9 mouse cellular contexts compared by ENCODE assay signal in genomic region chr2:28225906-28226305, GRCm38 (mm10). TPM values are rescaled to one million over a fixed set of nuclear protein-coding genes. Genes with fewer than 3 reads are reported as not detected.
A peak's percentile ranks its signal among the peaks of the same experiment; 100 is the strongest.
DNase-seq lines count a peak whose midpoint lies in the region; ATAC-seq lines count a peak whose summit lies in the region.
"Had no signal": no experiment of that assay in that cellular context is flagged by ENCODE, and none has a peak within 500 bp of the region (broad histone marks: within the 10 kb centered on the region; RNA-seq: fewer than 3 reads in every experiment).

No protein-coding gene starts in this region.

- ATAC-seq in embryonic facial prominence, embryonic 15.5 days (ENCODE audit: insufficient number of reproducible peaks, low FRiP score, low TSS enrichment, low read depth): no peak
- no peak for ATAC-seq in megakaryocyte, adult 5-6 weeks (ENCODE audit: poor library complexity, severe bottlenecking)
- ATAC-seq: forebrain, embryonic 14.5 days had no signal

- 30% methylated on average over 3 of the region's 3 CpGs for WGBS in embryonic facial prominence, embryonic 15.5 days

- H3K4me1 ChIP-seq in embryonic facial prominence, embryonic 15.5 days: peaks cover 28% of the 10 kb centered on the region

- H3K4me3 ChIP-seq in embryonic facial prominence, embryonic 15.5 days (replicated peaks): no peak overlapping the region

- intact Hi-C loops in left cerebral cortex, postnatal 4 days (cut with DNase I): no loop called here

- no peak overlapping the region for H3K9ac ChIP-seq in embryonic facial prominence, embryonic 15.5 days

- peak overlapping the region; percentile 45 for H3K27ac ChIP-seq in embryonic facial prominence, embryonic 15.5 days (replicated peaks)

- H3K36me3 ChIP-seq in embryonic facial prominence, embryonic 15.5 days: peaks cover 20% of the 10 kb centered on the region

- no peak overlapping the region for H3K4me2 ChIP-seq in embryonic facial prominence, embryonic 15.5 days (replicated peaks)

- DNase-seq in left cerebral cortex, adult 11 months (ENCODE audit: low spot score): peak; percentile 69
- DNase-seq in left cerebral cortex, postnatal 4 days: no peak
- DNase-seq in layer of hippocampus, adult 9-11 months: peak; percentile 77
- peak; percentile 83 to 87 for DNase-seq in right cerebral cortex, postnatal 10 days (ENCODE audit: low spot score in 2 of 2)
- DNase-seq in neural tube, embryonic 10.5 days (ENCODE audit: extremely low spot score, low spot score): no peak
- DNase-seq: lung, postnatal 36 days had no signal

- no peaks in the 10 kb centered on the region for H3K9me3 ChIP-seq in embryonic facial prominence, embryonic 15.5 days (replicated peaks)

- H3K27me3 ChIP-seq in embryonic facial prominence, embryonic 15.5 days: no peaks in the 10 kb centered on the region

RNA-seq across cellular contexts. Expression of gene Olfm1, which starts 33.1 kb away (rescaled TPM):
- 100 to 1,000 TPM; 417 to 489 TPM for total RNA-seq in left cerebral cortex, postnatal 4 days (2021)
- 34.5 and 35.7 TPM in 2 replicates for polyA plus RNA-seq in embryonic facial prominence, embryonic 15.5 days (2015; fragmentation: Nextera tagmentation; extraction: Ambion mirVana)
- 101 and 108 TPM in 2 replicates for total RNA-seq in megakaryocyte, adult 5-6 weeks (2015)
- 66.1 and 67.4 TPM in 2 replicates for total RNA-seq in megakaryocyte, adult 5-6 weeks (2017)

Comparison
In these comparisons a context has a peak if more than half of its experiments do, and no peak if none do; other contexts are left out.
1. DNase-seq: peak in left cerebral cortex, adult 11 months (single experiment), layer of hippocampus, adult 9-11 months (single experiment) and right cerebral cortex, postnatal 10 days (2 of 2); none in left cerebral cortex, postnatal 4 days (single experiment) and neural tube, embryonic 10.5 days (single experiment).